Mouse (Mus musculus): ENCODE data around the gene Gm8764.
"Not testable (repeated sequence)": the region's sequence is repeated elsewhere in the genome, so short reads cannot be mapped to it uniquely, and the experiment has no call there.

Gm8764 gene

GRCm38 (mm10) chr10:104159706-104160105 is at the start of gene Gm8764:
Gm8764 (plus strand) TSS chr10:104160006.
- in situ Hi-C loops (cut with MboI; ENCODE audit: low pct_unique_long_range_greater_than_20kb in 1 of 2, low sequenced_read_pairs in 2 of 2, unreplicated experiment in 1 of 2) = not testable (repeated sequence)

- in situ Hi-C loops (cut with MboI; ENCODE audit: low pct_unique_long_range_greater_than_20kb in 1 of 2, low sequenced_read_pairs in 2 of 2, unreplicated experiment in 1 of 2) = no loop called here
These were observed 49.8 kb upstream of the Gm8764 start for GRCm38 (mm10) chr10:104110044-104110443.

GRCm38 (mm10) chr10:104118312-104118711 is 41.5 kb upstream of the Gm8764 start:
- in situ Hi-C loops (cut with MboI; ENCODE audit: low pct_unique_long_range_greater_than_20kb in 1 of 2, low sequenced_read_pairs in 2 of 2, unreplicated experiment in 1 of 2) = no loop called here

- in situ Hi-C loops (cut with MboI; ENCODE audit: low pct_unique_long_range_greater_than_20kb in 1 of 2, low sequenced_read_pairs in 2 of 2, unreplicated experiment in 1 of 2) = not testable (repeated sequence)
These were observed 17.1 kb upstream of the Gm8764 start, which contains the start of gene Gm21293 for GRCm38 (mm10) chr10:104142687-104143086. Gm21293 (plus strand) TSS chr10:104142987.

- in situ Hi-C loops (cut with MboI; ENCODE audit: low pct_unique_long_range_greater_than_20kb in 1 of 2, low sequenced_read_pairs in 2 of 2, unreplicated experiment in 1 of 2) = not testable (repeated sequence)
These were observed 8.6 kb upstream of the Gm8764 start, which contains the start of gene Gm6763 for GRCm38 (mm10) chr10:104151197-104151596. Gm6763 (plus strand) TSS chr10:104151497.

GRCm38 (mm10) chr10:104168215-104168614 is 8.4 kb downstream of the Gm8764 start, which contains the start of gene Gm21304:
Gm21304 (plus strand) TSS chr10:104168515.
- in situ Hi-C loops (cut with MboI; ENCODE audit: low pct_unique_long_range_greater_than_20kb in 1 of 2, low sequenced_read_pairs in 2 of 2, unreplicated experiment in 1 of 2) = not testable (repeated sequence)

GRCm38 (mm10) chr10:104176724-104177123 is 16.9 kb downstream of the Gm8764 start, which contains the start of gene Gm21312:
Gm21312 (plus strand) TSS chr10:104177024.
- in situ Hi-C loops (cut with MboI; ENCODE audit: low pct_unique_long_range_greater_than_20kb in 1 of 2, low sequenced_read_pairs in 2 of 2, unreplicated experiment in 1 of 2) = not testable (repeated sequence)

- in situ Hi-C loops (cut with MboI; ENCODE audit: low pct_unique_long_range_greater_than_20kb in 1 of 2, low sequenced_read_pairs in 2 of 2, unreplicated experiment in 1 of 2) = not testable (repeated sequence)
These were observed 25.4 kb downstream of the Gm8764 start, which contains the start of gene Gm20765 for GRCm38 (mm10) chr10:104185233-104185632. Gm20765 (plus strand) TSS chr10:104185533.

GRCm38 (mm10) chr10:104193742-104194141 is 33.9 kb downstream of the Gm8764 start, which contains the start of gene Gm4340:
Gm4340 (plus strand) TSS chr10:104194042.
- in situ Hi-C loops (cut with MboI; ENCODE audit: low pct_unique_long_range_greater_than_20kb in 1 of 2, low sequenced_read_pairs in 2 of 2, unreplicated experiment in 1 of 2) = not testable (repeated sequence)

- in situ Hi-C loops (cut with MboI; ENCODE audit: low pct_unique_long_range_greater_than_20kb in 1 of 2, low sequenced_read_pairs in 2 of 2, unreplicated experiment in 1 of 2) = no loop called here
These were observed 49.8 kb downstream of the Gm8764 start for GRCm38 (mm10) chr10:104209655-104210054.

GRCm38 (mm10) chr10:104210268-104210990 is 50.6 kb downstream of the Gm8764 start:
- in situ Hi-C loops (cut with MboI; ENCODE audit: low pct_unique_long_range_greater_than_20kb in 1 of 2, low sequenced_read_pairs in 2 of 2, unreplicated experiment in 1 of 2) = no loop called here

Data from mouse embryonic stem cell (cell line).